ENCODE assay signal across 8 mouse cellular contexts in the genomic region with DNA sequence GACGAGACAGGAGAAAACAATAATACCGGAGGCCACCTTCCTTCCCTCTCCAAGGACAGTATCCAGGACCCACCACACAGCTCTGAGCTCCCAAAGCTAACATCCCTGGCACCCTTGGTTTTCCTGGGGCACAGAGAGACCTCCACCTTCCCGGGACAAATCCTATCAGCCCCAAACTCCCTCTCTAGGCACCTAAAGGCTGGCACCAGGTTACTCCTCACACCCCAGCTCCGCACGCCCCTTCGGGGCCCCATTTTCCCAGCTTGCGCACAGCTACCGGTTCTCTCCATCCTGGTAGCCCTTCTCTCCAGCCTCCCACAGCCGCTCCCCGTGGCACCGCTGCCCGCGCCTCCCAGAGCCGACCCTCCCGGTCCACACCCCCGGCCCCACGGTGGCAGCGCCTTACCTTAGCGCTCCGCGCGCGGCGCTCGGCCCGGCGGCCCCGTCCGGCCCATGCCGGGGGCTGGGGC. TPM values are rescaled to one million over a fixed set of nuclear protein-coding genes. Genes with fewer than 3 reads are reported as not detected.
DNase-seq lines count a peak whose midpoint lies in the region; ATAC-seq and TF ChIP-seq lines count a peak whose summit lies in the region.

No protein-coding gene starts in this region.

- DNase-seq in heart, embryonic 10.5 days (ENCODE audit: low spot score) = no peak
- no peak for DNase-seq in heart, adult 8-10 months (ENCODE audit: low spot score)
- peak; percentile 46 for DNase-seq in urinary bladder, adult 2 months (ENCODE audit: low spot score)
- DNase-seq in urinary bladder, postnatal 10 days (ENCODE audit: low spot score) = no peak
- peak; percentile 50 to 62 for DNase-seq in heart, postnatal 10 days
- DNase-seq in liver, postnatal 0 days = no peak
- DNase-seq in frontal cortex, postnatal 25 days (ENCODE audit: low spot score in 2 of 2) = no peak
- DNase-seq in frontal cortex, postnatal 36 days (ENCODE audit: low spot score in 2 of 2) = no peak

- peak overlapping the region; percentile 68 for H3K9ac ChIP-seq in liver, postnatal 0 days (replicated peaks)

- H3K27me3 ChIP-seq in heart, embryonic 10.5 days (ENCODE audit: insufficient read depth, poor library complexity, severe bottlenecking) = no peaks in the 10 kb centered on the region
- H3K27me3 ChIP-seq in liver, postnatal 0 days (ENCODE audit: insufficient read depth, low read length) = peaks cover 11% of the 10 kb centered on the region; the same call in 1 of the 2 replicates

- H3K4me1 ChIP-seq in heart, embryonic 10.5 days = peaks cover 56% of the 10 kb centered on the region
- peaks cover 15% of the 10 kb centered on the region for H3K4me1 ChIP-seq in liver, postnatal 0 days (ENCODE audit: insufficient read depth)

- under 1% methylated on average over 30 of the region's 30 CpGs for WGBS in heart, embryonic 10.5 days
- 2% methylated on average over 30 of the region's 30 CpGs for WGBS in liver, postnatal 0 days (ENCODE audit: insufficient replicate concordance)

- peaks cover 23% of the 10 kb centered on the region for H3K36me3 ChIP-seq in heart, embryonic 10.5 days
- H3K36me3 ChIP-seq in liver, postnatal 0 days (replicated peaks; ENCODE audit: insufficient read depth, low read length) = peaks cover 2% of the 10 kb centered on the region; the same call in 1 of the 2 replicates

- H3K9me3 ChIP-seq in heart, embryonic 10.5 days = no peaks in the 10 kb centered on the region
- H3K9me3 ChIP-seq in liver, postnatal 0 days (ENCODE audit: low read length) = no peaks in the 10 kb centered on the region

- peak overlapping the region; percentile 96 for H3K27ac ChIP-seq in heart, embryonic 10.5 days
- peak overlapping the region; percentile 68 for H3K27ac ChIP-seq in liver, postnatal 0 days (ENCODE audit: low read depth)

- TF ChIP-seq CTCF in liver, postnatal 0 days (IDR thresholded peaks at IDR 0.05; ENCODE audit: low read depth) = no peak

- H3K4me2 ChIP-seq in liver, postnatal 0 days (ENCODE audit: low read depth, low read length) = peak overlapping the region; percentile 88

- intact Hi-C loops in heart, postnatal 10 days (cut with DNase I) = loop anchor here (5.0 kb wide), 2 partner anchors 90 to 100 kb away; a partner anchor contains a TSS

- ATAC-seq in liver, postnatal 0 days = no peak

- H3K4me3 ChIP-seq in heart, embryonic 10.5 days = peak overlapping the region; percentile 94
- H3K4me3 ChIP-seq in liver, postnatal 0 days (ENCODE audit: low read depth, low read length) = peak overlapping the region; percentile 69

- TF ChIP-seq EP300 in liver, postnatal 0 days (IDR thresholded peaks at IDR 0.05; ENCODE audit: low read depth) = no peak

RNA-seq across cellular contexts. Expression of a gene that starts 0.5 kb away (rescaled TPM):
- 15.3 and 17.7 TPM in 2 replicates for polyA plus RNA-seq in heart, embryonic 10.5 days (2016; fragmentation: Nextera tagmentation; extraction: Ambion mirVana)
- 10 to 100 TPM; 14.5 to 17.8 (median 15.8) TPM for total RNA-seq in heart, adult 8-10 months (2022)
- 32.0 and 35.8 TPM in 2 replicates for polyA plus RNA-seq in urinary bladder, adult 2 months (2012; rRNA removed)
- total RNA-seq in heart, postnatal 10 days (2021) = 10 to 100 TPM; 56.2 to 58.1 TPM
- 0.88 and 1.4 TPM in 2 replicates for polyA plus RNA-seq in liver, postnatal 0 days (2015; fragmentation: Nextera tagmentation; extraction: Ambion mirVana)

RNA-seq across cellular contexts. Expression of a gene that starts 35.8 kb away (rescaled TPM):
- 114 and 150 TPM in 2 replicates for polyA plus RNA-seq in heart, embryonic 10.5 days (2016; fragmentation: Nextera tagmentation; extraction: Ambion mirVana)
- 10 to 100 TPM; 38.8 to 56.6 (median 46.9) TPM for total RNA-seq in heart, adult 8-10 months (2022)
- 82.4 and 102 TPM in 2 replicates for polyA plus RNA-seq in urinary bladder, adult 2 months (2012; rRNA removed)
- 10 to 100 TPM; 43.6 to 44.1 TPM for total RNA-seq in heart, postnatal 10 days (2021)
- polyA plus RNA-seq in liver, postnatal 0 days (2015; fragmentation: Nextera tagmentation; extraction: Ambion mirVana) = 95.6 and 99.6 TPM in 2 replicates

RNA-seq across cellular contexts. Expression of a gene that starts 49.8 kb away (rescaled TPM):
- 0.28 and 0.48 TPM in 2 replicates for polyA plus RNA-seq in heart, embryonic 10.5 days (2016; fragmentation: Nextera tagmentation; extraction: Ambion mirVana)
- total RNA-seq in heart, adult 8-10 months (2022) = 1 to 10 TPM; 2.8 to 4.3 (median 3.1) TPM
- polyA plus RNA-seq in urinary bladder, adult 2 months (2012; rRNA removed) = 5.3 and 7.9 TPM in 2 replicates
- 1 to 10 TPM; 3.9 to 4.0 TPM for total RNA-seq in heart, postnatal 10 days (2021)
- polyA plus RNA-seq in liver, postnatal 0 days (2015; fragmentation: Nextera tagmentation; extraction: Ambion mirVana) = 10.2 and 11.8 TPM in 2 replicates

Comparison
In these comparisons a context has a peak if more than half of its experiments do, and no peak if none do; other contexts are left out.
1. DNase-seq: peak in urinary bladder, adult 2 months (single experiment) and heart, postnatal 10 days (2 of 2); none in heart, embryonic 10.5 days (single experiment), heart, adult 8-10 months (single experiment), urinary bladder, postnatal 10 days (single experiment), liver, postnatal 0 days (single experiment), frontal cortex, postnatal 25 days (0 of 2) and frontal cortex, postnatal 36 days (0 of 2).